Mouse (Mus musculus) bone marrow, adult 2 months (tissue): ENCODE data around the gene Arhgef10l.

ENCODE experiments used
- CTCF ChIP-seq: fragments of 200-500 bp; IDR thresholded peaks from 2 replicates; pipeline ENCODE4 v1.5.1; 2011; ENCODE audit warnings: low read length, control low read depth; ENCODE audit not compliant: control insufficient read depth, insufficient read depth
- POLR2A ChIP-seq: fragments of 200-500 bp; IDR thresholded peaks from 2 replicates; pipeline ENCODE4 v1.6.1; 2011; ENCODE audit warnings: low read depth, mild to moderate bottlenecking, control low read depth, low read length, borderline replicate concordance; ENCODE audit not compliant: control insufficient read depth

DNA sequence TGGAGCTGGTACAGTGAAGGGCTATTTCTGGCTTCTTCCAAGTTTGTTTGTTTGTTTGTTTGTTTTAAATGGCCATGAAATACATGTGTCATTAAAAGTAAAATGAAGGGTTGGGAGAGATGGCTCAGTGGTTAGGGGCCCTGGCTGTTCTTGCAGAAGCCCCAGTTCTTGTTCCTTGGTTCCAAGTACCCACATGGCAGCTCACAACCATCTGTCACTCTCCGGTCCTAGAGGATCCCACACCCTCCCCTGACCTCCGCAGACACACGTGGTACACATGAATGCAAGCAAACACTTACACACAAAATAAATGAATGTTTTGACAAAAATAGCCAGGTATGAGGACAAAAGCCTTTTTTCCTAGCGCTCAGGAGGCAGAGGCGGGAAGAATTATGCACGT lies 21.5 kb downstream of the Arhgef10l start:
- TF ChIP-seq POLR2A, result no peak
- no peak for TF ChIP-seq CTCF
